Mouse (Mus musculus): Measurements from ENCODE around the gene Lipc.
"Not testable (repeated sequence)": the region's sequence is repeated elsewhere in the genome, so short reads cannot be mapped to it uniquely, and the experiment has no call there.

The Lipc gene

DNA sequence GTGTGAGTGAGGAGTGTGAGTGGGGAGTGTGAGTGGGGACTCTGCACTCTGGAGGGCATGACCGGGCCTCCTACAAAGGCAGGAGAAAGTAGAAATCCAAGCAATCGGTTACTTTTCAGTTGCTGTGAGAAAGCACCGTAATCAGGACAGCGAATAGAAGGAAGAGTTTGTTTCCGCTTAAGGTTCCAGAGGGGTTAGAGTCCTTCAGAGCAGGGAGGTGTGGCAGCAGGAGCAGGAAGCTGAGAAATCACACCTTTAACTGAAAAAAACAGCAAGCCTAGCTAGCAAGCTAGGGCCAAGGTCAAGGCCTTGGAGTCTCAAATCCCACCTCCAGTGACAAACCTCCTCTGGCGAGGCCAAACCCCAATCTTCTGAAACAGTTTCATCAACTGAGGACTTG, 97.1 kb downstream of the Lipc start:
- DNase-seq, result no peak

- DNase-seq, result not testable (repeated sequence)
Observed at GRCm38 (mm10) chr9:70853081-70853480, 98.9 kb downstream of the Lipc start.

DNA sequence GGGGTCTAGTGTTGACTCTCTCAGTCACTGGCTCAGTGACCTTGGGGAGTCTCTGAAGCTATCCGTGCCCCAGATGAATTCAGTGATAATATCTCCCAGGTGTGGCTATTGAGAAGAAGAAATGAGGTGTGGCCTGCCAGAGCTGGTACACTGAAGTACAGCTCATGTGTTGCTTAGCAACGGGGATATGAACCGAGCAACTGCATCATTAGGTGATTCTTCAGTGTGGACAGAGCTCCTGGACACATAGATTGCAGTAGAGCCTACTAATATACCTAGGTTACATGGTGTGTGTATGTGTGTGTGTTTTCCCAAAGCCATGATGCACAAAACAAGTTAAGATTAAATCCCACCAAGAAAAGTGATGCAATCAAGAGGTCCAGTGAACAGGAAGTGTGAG, 100.5 kb downstream of the Lipc start:
- DNase-seq, result no peak

- peak; percentile 38 for DNase-seq
Observed at GRCm38 (mm10) chr9:70848135-70848770, 103.8 kb downstream of the Lipc start.

GRCm38 (mm10) chr9:70847627-70848051, 104.4 kb downstream of the Lipc start:
- DNase-seq, result peak; percentile 40

- no peak for DNase-seq
Observed at GRCm38 (mm10) chr9:70843270-70843669, 108.8 kb downstream of the Lipc start.

- DNase-seq, result peak; percentile 25
Observed at GRCm38 (mm10) chr9:70842300-70842941, 109.6 kb downstream of the Lipc start.

- no peak for DNase-seq
Observed at GRCm38 (mm10) chr9:70841426-70842215, 110.4 kb downstream of the Lipc start.

- peak; percentile 28 for DNase-seq
Observed at GRCm38 (mm10) chr9:70840861-70841341, 111.1 kb downstream of the Lipc start.

- no peak for DNase-seq
Observed at GRCm38 (mm10) chr9:70838132-70838911, 113.7 kb downstream of the Lipc start.

- peak; percentile 80 for DNase-seq
Observed at GRCm38 (mm10) chr9:70834730-70835154, 117.3 kb downstream of the Lipc start.

DNA sequence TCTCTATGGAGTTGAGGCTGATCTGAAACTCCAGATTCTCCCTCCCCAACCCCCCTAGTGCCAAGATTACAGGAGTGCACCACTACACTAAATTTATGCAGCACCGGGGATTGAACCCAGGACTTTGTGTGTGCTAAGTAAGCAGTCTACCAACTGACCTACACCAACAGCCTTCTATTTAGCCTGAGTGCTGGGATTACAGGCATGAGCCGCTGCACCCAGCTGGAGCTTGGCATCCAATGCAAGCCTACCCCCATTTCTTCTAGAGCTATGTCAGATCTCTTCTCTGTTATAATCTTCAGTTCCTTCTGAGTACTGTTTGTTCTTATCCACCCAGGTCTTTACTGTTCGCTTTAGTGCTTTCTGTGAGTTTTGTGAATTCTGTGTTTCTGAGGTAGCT, 117.8 kb downstream of the Lipc start:
- DNase-seq, result no peak

DNA sequence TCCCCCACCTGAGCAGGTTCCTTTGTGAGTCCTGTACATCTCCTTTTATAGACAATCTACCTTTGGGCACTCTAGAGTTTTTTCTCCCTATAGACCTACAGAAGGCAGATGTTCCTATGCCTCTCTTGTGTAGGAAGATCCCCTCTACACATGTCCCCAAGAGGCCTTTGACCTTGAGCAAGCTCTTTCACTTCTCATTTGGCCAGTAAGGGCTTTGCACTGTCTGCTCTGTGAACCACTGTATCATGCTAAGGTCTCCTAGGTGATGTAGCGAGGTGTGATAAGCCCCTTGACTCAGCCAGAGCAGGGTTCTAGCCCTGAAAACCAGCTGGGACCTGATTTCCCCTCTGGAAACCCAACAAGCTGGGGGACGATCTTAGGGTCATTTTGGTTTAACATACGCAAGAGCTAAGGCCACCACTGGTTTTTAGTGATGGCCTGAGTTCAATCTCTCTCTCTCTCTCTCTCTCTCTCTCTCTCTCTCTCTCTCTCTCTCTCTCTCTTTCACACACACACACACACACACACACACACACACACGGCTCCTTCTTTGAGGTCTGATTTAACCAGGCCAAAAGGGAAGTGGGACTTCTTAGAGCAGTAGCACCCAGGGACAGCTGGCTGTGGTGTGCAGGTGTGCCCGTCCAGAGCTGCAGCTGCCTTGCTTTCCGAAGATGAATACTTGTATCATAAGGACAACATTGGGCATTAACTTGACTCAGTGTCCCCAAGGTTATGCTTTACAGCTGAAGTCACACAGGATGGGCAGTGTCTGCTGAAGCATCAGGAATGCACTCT, 118.7 kb downstream of the Lipc start:
- no peak for DNase-seq

- no peak for DNase-seq
Observed at GRCm38 (mm10) chr9:70832231-70832630, 119.8 kb downstream of the Lipc start.

DNA sequence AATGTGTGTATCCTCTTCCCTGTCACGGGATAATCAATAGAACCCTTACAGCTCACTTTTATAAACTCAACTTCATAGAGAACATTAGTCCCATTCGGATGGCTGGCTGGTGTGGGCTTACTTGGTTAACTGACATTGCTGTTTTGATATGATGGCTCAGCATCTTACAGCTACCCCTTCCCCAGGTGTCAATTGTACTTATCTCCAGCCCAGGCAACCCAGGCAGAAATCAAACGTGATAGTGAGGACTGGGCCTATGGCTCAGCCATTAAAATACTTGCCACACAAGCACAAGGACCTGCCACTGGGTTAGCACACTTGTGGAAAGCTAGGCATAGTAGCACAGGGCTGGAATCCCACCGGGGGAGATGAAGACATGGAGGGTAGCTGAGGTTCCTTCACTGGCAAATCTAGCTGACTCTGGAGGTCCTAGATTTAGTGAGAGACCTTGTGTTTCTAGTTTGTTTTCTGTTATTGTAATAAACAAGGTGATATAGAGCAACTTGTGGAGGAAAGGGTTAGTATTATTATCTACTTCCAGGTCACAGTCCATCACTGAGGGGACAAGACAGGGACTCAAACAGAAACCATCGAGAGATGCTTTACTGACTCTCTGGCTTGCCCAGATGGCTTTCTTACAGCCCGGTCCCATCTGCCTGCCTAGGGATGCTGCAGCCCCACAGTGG, 121.0 kb downstream of the Lipc start:
- no peak for DNase-seq

DNA sequence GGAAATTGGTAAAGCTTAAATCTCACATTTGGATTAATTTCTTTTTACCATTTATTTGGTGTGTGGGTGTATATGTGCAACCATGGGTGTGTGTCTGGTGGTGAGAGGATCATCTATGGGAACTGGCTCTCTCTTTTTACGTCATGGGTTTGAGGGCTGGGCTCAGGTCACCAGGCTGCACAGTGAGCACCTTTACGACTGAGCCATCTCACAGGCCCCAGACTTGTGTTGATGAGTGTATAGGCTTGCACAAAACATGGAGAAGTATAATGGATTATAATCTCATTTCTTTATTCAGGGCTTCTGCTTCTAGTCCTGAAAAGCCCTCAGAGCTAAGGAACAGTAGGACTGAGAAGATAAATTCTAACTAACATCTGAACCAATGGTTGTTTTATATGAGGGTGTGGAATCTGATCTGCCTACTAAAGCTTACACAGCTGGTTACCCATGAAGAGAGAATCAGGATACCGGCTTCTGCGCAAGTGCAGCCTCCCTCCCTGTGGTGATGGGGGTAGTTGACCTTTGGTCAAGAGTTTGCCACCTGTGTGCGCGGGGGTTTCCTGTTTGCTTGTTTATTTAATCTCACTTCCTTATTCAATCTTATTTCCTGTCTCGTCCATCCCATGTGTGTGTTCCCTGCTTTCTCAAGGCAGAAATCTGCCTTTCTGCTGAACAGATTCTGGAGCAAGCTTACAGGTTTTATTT, 122.1 kb downstream of the Lipc start:
- DNase-seq, result no peak

- no peak for DNase-seq
Observed at GRCm38 (mm10) chr9:70827911-70828310, 124.1 kb downstream of the Lipc start.

DNA sequence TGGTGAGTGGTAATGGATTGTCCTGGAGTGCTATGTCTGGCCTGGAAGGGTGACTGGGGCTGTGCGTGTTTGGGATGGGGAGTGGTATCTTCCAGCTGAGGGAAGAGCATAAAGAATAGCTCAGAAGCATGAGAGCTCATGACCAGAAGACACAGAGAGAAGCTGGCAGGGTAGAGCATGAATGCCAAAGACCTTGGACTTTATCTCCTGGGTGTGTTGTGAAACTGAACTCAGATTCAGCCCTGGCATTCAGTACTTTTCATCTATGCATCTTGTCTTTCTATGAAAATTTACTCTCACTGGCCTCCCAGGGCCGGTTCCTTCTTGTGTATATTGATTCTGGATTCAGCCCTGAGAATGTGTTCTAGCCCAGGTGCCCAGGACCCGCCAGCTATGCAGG, 127.9 kb downstream of the Lipc start:
- DNase-seq, result no peak

DNA sequence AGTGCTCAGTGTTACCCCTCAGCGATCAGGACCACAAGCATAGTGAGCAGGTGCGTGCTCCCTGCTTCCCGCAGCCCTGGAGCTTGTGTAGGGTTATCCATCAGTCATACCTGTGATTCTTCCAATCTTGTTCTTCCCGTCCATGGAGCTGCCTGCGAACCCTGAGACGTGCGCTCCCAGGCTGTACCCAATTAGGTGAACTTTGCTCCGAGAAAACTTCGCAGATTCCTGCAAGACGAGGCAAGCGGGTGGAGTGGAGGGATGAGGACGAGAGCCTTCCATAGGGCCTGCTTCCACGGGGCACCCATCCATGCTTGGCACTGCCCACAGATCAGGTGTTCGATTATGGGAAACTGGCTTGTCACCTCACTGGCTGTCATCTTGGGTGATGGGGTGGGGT, 133.3 kb downstream of the Lipc start:
- DNase-seq, result no peak

DNA sequence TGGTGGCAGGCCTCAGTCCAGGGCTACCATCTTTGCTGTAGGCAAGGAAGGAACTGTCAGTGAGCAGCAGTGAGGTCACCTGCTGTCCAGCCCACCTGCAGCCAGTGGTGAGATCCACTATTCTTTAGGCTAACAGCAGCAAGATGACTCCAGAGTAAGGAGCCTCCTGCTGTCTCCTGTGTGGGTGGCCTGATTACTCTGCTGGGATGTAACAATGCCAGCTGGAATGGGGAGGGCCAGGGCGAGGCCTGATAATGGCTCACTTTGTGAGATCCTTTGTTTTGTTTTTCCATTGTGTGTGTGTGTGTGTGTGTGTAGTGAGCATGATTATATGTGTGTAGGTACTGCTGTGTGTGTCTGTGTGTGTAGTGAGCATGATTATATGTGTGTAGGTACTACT, 134.6 kb downstream of the Lipc start:
- no peak for DNase-seq

All from lung, postnatal 14 days (tissue).